Mouse (Mus musculus) kidney, postnatal 0 days (tissue): ENCODE measurements around the gene Ddb1. TPM values are rescaled to one million over a fixed set of nuclear protein-coding genes. Genes with fewer than 3 reads are reported as not detected.

Experiments
- ATAC-seq: fragments of 200-750 bp; cut with Nextera tagmentation; replicated peaks from 2 replicates; pipeline ENCODE4 v1.8.0; 2017; ENCODE audit warnings: low read depth, moderate number of reproducible peaks, moderate TSS enrichment, moderate library complexity; ENCODE audit not compliant: low FRiP score
- DNase-seq: peaks from one replicate; pipeline ENCODE4 v3.0.0-alpha.2; 2016; ENCODE audit warnings: low spot score
- H3K27ac ChIP-seq: fragments of 300-500 bp; sonication (generic); 2 replicates; pipeline ENCODE4 v1.5.1; 2014; ENCODE audit warnings: mild to moderate bottlenecking
- H3K27me3 ChIP-seq: fragments of 300-500 bp; sonication (generic); 2 replicates; pipeline ENCODE4 v1.6.1; 2014; ENCODE audit warnings: low read length, mixed read lengths; ENCODE audit not compliant: insufficient read depth
- H3K36me3 ChIP-seq: fragments of 300-500 bp; sonication (generic); 2 replicates; pipeline ENCODE4 v1.6.1; 2014; ENCODE audit warnings: low read length, mixed read lengths; ENCODE audit not compliant: insufficient read depth
- H3K4me1 ChIP-seq: fragments of 300-500 bp; sonication (generic); replicated peaks from 2 replicates; pipeline ENCODE4 v1.6.1; 2014; ENCODE audit warnings: antibody characterized with exemption, low read length, mixed read lengths; ENCODE audit not compliant: insufficient read depth
- H3K4me2 ChIP-seq: fragments of 300-500 bp; sonication (generic); 2 replicates; pipeline ENCODE4 v1.6.1; 2014; ENCODE audit warnings: mild to moderate bottlenecking, low read length, moderate library complexity, mixed read lengths
- H3K4me3 ChIP-seq: fragments of 300-500 bp; sonication (generic); replicated peaks from 2 replicates; pipeline ENCODE4 v1.5.1; 2014; ENCODE audit warnings: low read depth, low read length
- H3K9ac ChIP-seq: fragments of 300-500 bp; sonication (generic); 2 replicates; pipeline ENCODE4 v1.6.1; 2014; ENCODE audit warnings: low read depth, low read length
- H3K9me3 ChIP-seq: fragments of 300-500 bp; sonication (generic); replicated peaks from 2 replicates; pipeline ENCODE4 v1.6.1; 2016; ENCODE audit warnings: low read length, inconsistent platforms, mixed read lengths
- CTCF ChIP-seq: IDR thresholded peaks from 2 replicates; pipeline ENCODE4 v1.5.1; 2016; ENCODE audit warnings: antibody characterized with exemption, low read depth, mild to moderate bottlenecking, moderate library complexity
- WGBS: fragments of 180-500 bp; shearing (Covaris S2); extraction: QIAGEN DNeasy Blood & Tissue Kit; methylation state at CpG from one replicate; pipeline ENCODE4 v1.1.7; 2014; 5-methylcytosine and 5-hydroxymethylcytosine counted together
- polyA plus RNA-seq: library from polyadenylated mRNA; unstranded; fragments of >200 nt; fragmentation: Nextera tagmentation; extraction: Ambion mirVana; gene quantifications from 2 replicates; pipeline ENCODE4 v1.2.1, GENCODE M21; 2015

Ddb1 gene
- polyA plus RNA-seq, 1 experiment from 2014 or later: 205 TPM

GRCm38 (mm10) chr19:10561558-10562314 lies 43.4 kb upstream of the Ddb1 start:
- DNase-seq (peak; percentile 61), ATAC-seq (no peak)
- H3K4me3 ChIP-seq: no peak overlapping the region
- H3K4me2 ChIP-seq: no peak overlapping the region
- H3K9ac ChIP-seq: no peak overlapping the region
- H3K27ac ChIP-seq: peak overlapping the region; percentile 81
- no peak for TF ChIP-seq CTCF
- WGBS: 58% methylated on average over 6 of the region's 6 CpGs
- H3K9me3 ChIP-seq: no peaks in the 10 kb centered on the region
- H3K36me3 ChIP-seq: no peaks in the 10 kb centered on the region
- H3K27me3 ChIP-seq: no peaks in the 10 kb centered on the region
- H3K4me1 ChIP-seq: no peaks in the 10 kb centered on the region

DNA sequence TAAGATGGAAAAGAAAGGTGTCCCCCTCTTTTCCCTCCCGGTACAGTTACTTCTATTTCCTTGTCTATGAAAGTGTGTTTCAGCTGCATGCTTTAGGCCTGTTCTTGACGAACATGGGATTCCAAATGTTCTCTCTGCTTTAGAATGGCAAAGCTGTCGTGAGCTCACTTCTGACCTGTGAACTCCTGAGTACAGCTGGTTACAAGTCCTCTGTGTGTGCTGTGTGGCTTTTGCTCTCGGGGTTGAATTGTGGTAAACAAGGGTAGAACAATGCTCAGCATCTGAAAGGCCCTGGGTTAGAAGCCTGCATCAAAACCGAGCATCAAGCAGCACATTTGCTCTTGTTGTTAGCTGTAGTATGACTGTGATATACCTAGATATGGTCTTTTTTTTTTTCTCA lies 42.8 kb upstream of the Ddb1 start:
- TF ChIP-seq CTCF: no peak
- Histone ChIP-seq H3K36me3 (no peaks in the 10 kb centered on the region), H3K9ac (no peak overlapping the region), H3K4me3 (no peak overlapping the region), H3K27ac (peak overlapping the region; percentile 81), H3K4me1 (no peaks in the 10 kb centered on the region), H3K4me2 (no peak overlapping the region), H3K9me3 (no peaks in the 10 kb centered on the region), H3K27me3 (no peaks in the 10 kb centered on the region)
- DNase-seq (no peak), ATAC-seq (no peak)
- WGBS: 72% methylated on average over 5 of the region's 5 CpGs

- 75% methylated on average over 6 of the region's 6 CpGs for WGBS
- no peak for DNase-seq
- H3K4me1 ChIP-seq: no peaks in the 10 kb centered on the region
These were observed 40.8 kb upstream of the Ddb1 start for GRCm38 (mm10) chr19:10564278-10564677.

DNA sequence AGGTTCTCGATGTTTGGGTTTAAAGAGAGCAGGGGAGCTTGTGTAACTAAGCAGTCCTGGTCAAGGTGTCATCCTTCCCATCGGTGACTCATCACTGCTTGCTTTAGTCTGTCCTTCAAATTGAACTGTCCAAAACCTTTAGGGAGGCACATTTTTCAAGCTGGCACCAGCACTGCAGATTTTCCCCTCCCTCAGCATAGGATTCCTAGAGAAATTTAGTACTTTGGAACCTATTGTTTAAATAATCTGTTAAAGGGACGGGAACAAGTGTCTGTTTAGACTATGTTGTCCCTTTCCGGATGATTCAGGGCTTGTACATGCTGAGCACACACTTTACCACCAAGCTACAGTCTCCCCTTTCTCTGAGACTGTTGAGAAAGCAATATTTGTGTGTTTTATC lies 39.9 kb upstream of the Ddb1 start:
- DNase-seq (no peak), ATAC-seq (no peak)
- no peaks in the 10 kb centered on the region for H3K4me1 ChIP-seq
- H3K27ac ChIP-seq: no peak overlapping the region
- no peaks in the 10 kb centered on the region for H3K9me3 ChIP-seq
- H3K9ac ChIP-seq: no peak overlapping the region
- 76% methylated on average over 4 of the region's 4 CpGs for WGBS
- H3K36me3 ChIP-seq: peaks cover 13% of the 10 kb centered on the region; the same call in 1 of the 2 replicates
- TF ChIP-seq CTCF: no peak
- H3K27me3 ChIP-seq: no peaks in the 10 kb centered on the region
- no peak overlapping the region for H3K4me3 ChIP-seq
- H3K4me2 ChIP-seq: no peak overlapping the region

More at GRCm38 (mm10) chr19:10564278-10564677, 40.8 kb upstream of the Ddb1 start:
- Histone ChIP-seq H3K4me2 (no peak overlapping the region), H3K36me3 (0 out of 2 replicates have a peak, but pooled peaks cover 3% of the 10 kb centered on the region), H3K9ac (no peak overlapping the region), H3K27me3 (no peaks in the 10 kb centered on the region), H3K27ac (no peak overlapping the region), H3K4me3 (no peak overlapping the region), H3K9me3 (no peaks in the 10 kb centered on the region)
- no peak for TF ChIP-seq CTCF
- ATAC-seq: no peak

GRCm38 (mm10) chr19:10569627-10570026 lies 35.5 kb upstream of the Ddb1 start:
- no peak; the same call in 1 of the 2 replicates for ATAC-seq
- H3K9me3 ChIP-seq: no peaks in the 10 kb centered on the region
- H3K4me1 ChIP-seq: no peaks in the 10 kb centered on the region
- no peak for DNase-seq
- WGBS: 96% methylated on average over 6 of the region's 6 CpGs
- no peak overlapping the region for H3K9ac ChIP-seq
- no peak for TF ChIP-seq CTCF
- H3K4me2 ChIP-seq: no peak overlapping the region
- H3K4me3 ChIP-seq: no peak overlapping the region
- H3K36me3 ChIP-seq: peaks cover 40% of the 10 kb centered on the region
- no peaks in the 10 kb centered on the region for H3K27me3 ChIP-seq
- H3K27ac ChIP-seq: no peak overlapping the region

- H3K9ac ChIP-seq: peak within 1 kb of the TSS; percentile 58
- H3K27ac ChIP-seq: peak within 1 kb of the TSS; percentile 93
- peaks cover 21% of the 10 kb centered on the region; the same call in 1 of the 2 replicates for H3K36me3 ChIP-seq
- 0% methylated on average over 44 of the region's 44 CpGs for WGBS
- no peaks in the 10 kb centered on the region for H3K27me3 ChIP-seq
- peak; percentile 64 for TF ChIP-seq CTCF
- peaks cover 5% of the 10 kb centered on the region; the same call in 1 of the 2 replicates for H3K4me1 ChIP-seq
- DNase-seq (peak; percentile 98), ATAC-seq (peak; percentile 93)
- H3K4me2 ChIP-seq: peak within 1 kb of the TSS; percentile 78
- H3K9me3 ChIP-seq: no peaks in the 10 kb centered on the region
- peak within 1 kb of the TSS; percentile 73 for H3K4me3 ChIP-seq
These were observed 28.2 kb upstream of the Ddb1 start, which contains the start of the genes Cyb561a3 and Tmem138 for GRCm38 (mm10) chr19:10576690-10577561. Gene Cyb561a3, plus strand, starts transcription at chr19:10577172. Gene Tmem138, minus strand, starts transcription at chr19:10577362.
